Mouse (Mus musculus) ovary, adult 2 months (tissue): ENCODE results near the gene Ltv1. TPM values are rescaled to one million over a fixed set of nuclear protein-coding genes. Genes with fewer than 3 reads are reported as not detected.

Source experiments
- polyA plus RNA-seq: library from polyadenylated mRNA; depleted of rRNA; stranded (reverse); fragments of >200 nt; gene quantifications from 2 replicates; pipeline ENCODE4 v1.2.3, GENCODE M21; 2012; rRNA removed

Gene Ltv1
- 11.3 and 15.3 TPM in 2 replicates for polyA plus RNA-seq

GRCm38 (mm10) chr10:13192731-13193351 lies at the start of gene Ltv1:
TSS of gene Ltv1 (minus strand) at chr10:13193168.

GRCm38 (mm10) chr10:13177973-13178624 lies 14.9 kb downstream of the Ltv1 start, which contains the start of gene Zc2hc1b:
TSS of gene Zc2hc1b (minus strand) at chr10:13178023.

Other genes starting within 250 kb of the Ltv1 start
- gene Stx11, start 228.9 kb downstream of the Ltv1 start, polyA plus RNA-seq: 6.6 and 8.3 TPM in 2 replicates
- 73.6 and 78.5 TPM in 2 replicates for gene Sf3b5, start 187.8 kb downstream of the Ltv1 start, polyA plus RNA-seq
- gene Plagl1, start 132.7 kb downstream of the Ltv1 start, polyA plus RNA-seq: 73.8 and 94.3 TPM in 2 replicates
- not detected in 2 replicates for gene Zc2hc1b, start 15.1 kb downstream of the Ltv1 start, polyA plus RNA-seq